Mouse (Mus musculus): Measurements from ENCODE around the gene Hoxb4. TPM values are rescaled to one million over a fixed set of nuclear protein-coding genes. Genes with fewer than 3 reads are reported as not detected.

Hoxb4 gene
- polyA plus RNA-seq, 1 experiment from 2014 or later = 0.70 TPM

GRCm38 (mm10) chr11:96295092-96295835 lies 22.8 kb upstream of the Hoxb4 start:
- Histone ChIP-seq H3K4me3 (ENCODE audit: low read depth, low read length) (peak overlapping the region; percentile 10; the same call in 1 of the 2 replicates), H3K27me3 (replicated peaks; ENCODE audit: control insufficient read depth, insufficient read depth, low read length) (peaks cover 99% of the 10 kb centered on the region), H3K4me2 (ENCODE audit: low read depth, low read length) (no peak overlapping the region), H3K36me3 (ENCODE audit: control insufficient read depth, insufficient read depth, low read length) (no peaks in the 10 kb centered on the region), H3K4me1 (ENCODE audit: control insufficient read depth, insufficient read depth, low read length) (no peaks in the 10 kb centered on the region), H3K27ac (replicated peaks; ENCODE audit: low read depth, low read length) (no peak overlapping the region), H3K9ac (ENCODE audit: low read depth, low read length) (no peak overlapping the region), H3K9me3 (ENCODE audit: control insufficient read depth, low read length) (no peaks in the 10 kb centered on the region)
- WGBS = 0% methylated on average over 29 of the region's 30 CpGs
- DNase-seq (ENCODE audit: low spot score) (no peak), ATAC-seq (ENCODE audit: low read depth) (no peak)

GRCm38 (mm10) chr11:96296997-96297396 lies 21.1 kb upstream of the Hoxb4 start:
- ATAC-seq (ENCODE audit: low read depth) = no peak
- WGBS = 7% methylated on average over 2 of the region's 2 CpGs
- H3K4me1 ChIP-seq (ENCODE audit: control insufficient read depth, insufficient read depth, low read length) = no peaks in the 10 kb centered on the region
- H3K9me3 ChIP-seq (ENCODE audit: control insufficient read depth, low read length) = no peaks in the 10 kb centered on the region
- DNase-seq (ENCODE audit: low spot score) = no peak
- H3K27me3 ChIP-seq (replicated peaks; ENCODE audit: control insufficient read depth, insufficient read depth, low read length) = peaks cover 100% of the 10 kb centered on the region
- H3K4me2 ChIP-seq (ENCODE audit: low read depth, low read length) = no peak overlapping the region
- H3K27ac ChIP-seq (replicated peaks; ENCODE audit: low read depth, low read length) = no peak overlapping the region
- no peak overlapping the region for H3K4me3 ChIP-seq (ENCODE audit: low read depth, low read length)
- no peak overlapping the region for H3K9ac ChIP-seq (ENCODE audit: low read depth, low read length)
- no peaks in the 10 kb centered on the region for H3K36me3 ChIP-seq (ENCODE audit: control insufficient read depth, insufficient read depth, low read length)

- no peak overlapping the region for H3K4me3 ChIP-seq (ENCODE audit: low read depth, low read length)
- ATAC-seq (ENCODE audit: low read depth) (no peak), DNase-seq (ENCODE audit: low spot score) (no peak)
- no peak overlapping the region for H3K9ac ChIP-seq (ENCODE audit: low read depth, low read length)
- no peak overlapping the region for H3K27ac ChIP-seq (replicated peaks; ENCODE audit: low read depth, low read length)
- no peaks in the 10 kb centered on the region for H3K36me3 ChIP-seq (ENCODE audit: control insufficient read depth, insufficient read depth, low read length)
- WGBS = 3% methylated on average over 3 of the region's 3 CpGs
- H3K4me1 ChIP-seq (ENCODE audit: control insufficient read depth, insufficient read depth, low read length) = no peaks in the 10 kb centered on the region
- H3K4me2 ChIP-seq (ENCODE audit: low read depth, low read length) = no peak overlapping the region
- H3K27me3 ChIP-seq (replicated peaks; ENCODE audit: control insufficient read depth, insufficient read depth, low read length) = peaks cover 100% of the 10 kb centered on the region
- H3K9me3 ChIP-seq (ENCODE audit: control insufficient read depth, low read length) = no peaks in the 10 kb centered on the region
These were observed 20.6 kb upstream of the Hoxb4 start for GRCm38 (mm10) chr11:96297428-96297827.

- ATAC-seq (ENCODE audit: low read depth) = no peak
- no peak overlapping the region for H3K9ac ChIP-seq (ENCODE audit: low read depth, low read length)
- DNase-seq (ENCODE audit: low spot score) = no peak
- 4% methylated on average over 11 of the region's 11 CpGs for WGBS
- H3K4me2 ChIP-seq (ENCODE audit: low read depth, low read length) = no peak overlapping the region
- H3K36me3 ChIP-seq (ENCODE audit: control insufficient read depth, insufficient read depth, low read length) = no peaks in the 10 kb centered on the region
- no peak overlapping the region for H3K4me3 ChIP-seq (ENCODE audit: low read depth, low read length)
- peaks cover 100% of the 10 kb centered on the region for H3K27me3 ChIP-seq (replicated peaks; ENCODE audit: control insufficient read depth, insufficient read depth, low read length)
- no peaks in the 10 kb centered on the region for H3K4me1 ChIP-seq (ENCODE audit: control insufficient read depth, insufficient read depth, low read length)
- no peaks in the 10 kb centered on the region for H3K9me3 ChIP-seq (ENCODE audit: control insufficient read depth, low read length)
- no peak overlapping the region for H3K27ac ChIP-seq (replicated peaks; ENCODE audit: low read depth, low read length)
These were observed 20.0 kb upstream of the Hoxb4 start for GRCm38 (mm10) chr11:96297968-96298635.

- ATAC-seq (ENCODE audit: low read depth) (no peak), DNase-seq (ENCODE audit: low spot score) (no peak)
- no peaks in the 10 kb centered on the region for H3K9me3 ChIP-seq (ENCODE audit: control insufficient read depth, low read length)
- 1% methylated on average over 32 of the region's 66 CpGs for whole genome bisulfite sequencing
- H3K4me2 ChIP-seq (ENCODE audit: low read depth, low read length) = peak overlapping the region; percentile 37
- H3K4me3 ChIP-seq (ENCODE audit: low read depth, low read length) = peak overlapping the region; percentile 14; the same call in 1 of the 2 replicates
- no peaks in the 10 kb centered on the region for H3K36me3 ChIP-seq (ENCODE audit: control insufficient read depth, insufficient read depth, low read length)
- H3K4me1 ChIP-seq (ENCODE audit: control insufficient read depth, insufficient read depth, low read length) = no peaks in the 10 kb centered on the region
- H3K27ac ChIP-seq (replicated peaks; ENCODE audit: low read depth, low read length) = no peak overlapping the region
- H3K9ac ChIP-seq (ENCODE audit: low read depth, low read length) = peak overlapping the region; percentile 15; the same call in 1 of the 2 replicates
- peaks cover 100% of the 10 kb centered on the region for H3K27me3 ChIP-seq (replicated peaks; ENCODE audit: control insufficient read depth, insufficient read depth, low read length)
These were observed 19.0 kb upstream of the Hoxb4 start for GRCm38 (mm10) chr11:96298895-96299667.

- Histone ChIP-seq H3K27ac (replicated peaks; ENCODE audit: low read depth, low read length) (no peak overlapping the region), H3K27me3 (replicated peaks; ENCODE audit: control insufficient read depth, insufficient read depth, low read length) (peaks cover 100% of the 10 kb centered on the region), H3K4me1 (ENCODE audit: control insufficient read depth, insufficient read depth, low read length) (no peaks in the 10 kb centered on the region), H3K4me3 (ENCODE audit: low read depth, low read length) (peak overlapping the region; percentile 14; the same call in 1 of the 2 replicates), H3K36me3 (ENCODE audit: control insufficient read depth, insufficient read depth, low read length) (no peaks in the 10 kb centered on the region), H3K9me3 (ENCODE audit: control insufficient read depth, low read length) (no peaks in the 10 kb centered on the region), H3K4me2 (ENCODE audit: low read depth, low read length) (no peak overlapping the region), H3K9ac (ENCODE audit: low read depth, low read length) (no peak overlapping the region)
- no peak for ATAC-seq (ENCODE audit: low read depth)
- no peak for DNase-seq (ENCODE audit: low spot score)
- 1% methylated on average over 9 of the region's 9 CpGs for WGBS
These were observed 18.3 kb upstream of the Hoxb4 start for GRCm38 (mm10) chr11:96299781-96300180.

GRCm38 (mm10) chr11:96300354-96301063 lies 17.6 kb upstream of the Hoxb4 start:
- no peaks in the 10 kb centered on the region for H3K9me3 ChIP-seq (ENCODE audit: control insufficient read depth, low read length)
- H3K27ac ChIP-seq (replicated peaks; ENCODE audit: low read depth, low read length) = no peak overlapping the region
- H3K27me3 ChIP-seq (replicated peaks; ENCODE audit: control insufficient read depth, insufficient read depth, low read length) = peaks cover 100% of the 10 kb centered on the region
- no peak for ATAC-seq (ENCODE audit: low read depth)
- 1% methylated on average over 22 of the region's 35 CpGs for WGBS
- no peaks in the 10 kb centered on the region for H3K36me3 ChIP-seq (ENCODE audit: control insufficient read depth, insufficient read depth, low read length)
- no peak overlapping the region; the same call in 1 of the 2 replicates for H3K9ac ChIP-seq (ENCODE audit: low read depth, low read length)
- H3K4me1 ChIP-seq (ENCODE audit: control insufficient read depth, insufficient read depth, low read length) = no peaks in the 10 kb centered on the region
- H3K4me3 ChIP-seq (ENCODE audit: low read depth, low read length) = peak overlapping the region; percentile 1; the same call in 1 of the 2 replicates
- H3K4me2 ChIP-seq (ENCODE audit: low read depth, low read length) = peak overlapping the region; percentile 3; the same call in 1 of the 2 replicates
- DNase-seq (ENCODE audit: low spot score) = no peak

GRCm38 (mm10) chr11:96301064-96301431 lies 17.0 kb upstream of the Hoxb4 start:
- Histone ChIP-seq H3K4me1 (ENCODE audit: control insufficient read depth, insufficient read depth, low read length) (no peaks in the 10 kb centered on the region), H3K9ac (ENCODE audit: low read depth, low read length) (no peak overlapping the region; the same call in 1 of the 2 replicates), H3K9me3 (ENCODE audit: control insufficient read depth, low read length) (no peaks in the 10 kb centered on the region), H3K4me3 (ENCODE audit: low read depth, low read length) (no peak overlapping the region), H3K27me3 (replicated peaks; ENCODE audit: control insufficient read depth, insufficient read depth, low read length) (peaks cover 100% of the 10 kb centered on the region), H3K36me3 (ENCODE audit: control insufficient read depth, insufficient read depth, low read length) (no peaks in the 10 kb centered on the region), H3K4me2 (ENCODE audit: low read depth, low read length) (peak overlapping the region; percentile 3; the same call in 1 of the 2 replicates), H3K27ac (replicated peaks; ENCODE audit: low read depth, low read length) (no peak overlapping the region)
- 6% methylated on average over 7 of the region's 10 CpGs for WGBS
- no peak for ATAC-seq (ENCODE audit: low read depth)
- no peak for DNase-seq (ENCODE audit: low spot score)
